Mouse (Mus musculus) heart, postnatal 0 days (tissue): Measurements from ENCODE around the gene Traf3ip3.

ENCODE experiments used
- CTCF ChIP-seq: IDR thresholded peaks from 2 replicates; pipeline ENCODE4 v1.5.1; 2016; ENCODE audit warnings: antibody characterized with exemption, control low read depth, low read depth
- EP300 ChIP-seq: IDR thresholded peaks from 2 replicates; pipeline ENCODE4 v1.6.1; 2016; ENCODE audit warnings: antibody characterized with exemption, low read depth

DNA sequence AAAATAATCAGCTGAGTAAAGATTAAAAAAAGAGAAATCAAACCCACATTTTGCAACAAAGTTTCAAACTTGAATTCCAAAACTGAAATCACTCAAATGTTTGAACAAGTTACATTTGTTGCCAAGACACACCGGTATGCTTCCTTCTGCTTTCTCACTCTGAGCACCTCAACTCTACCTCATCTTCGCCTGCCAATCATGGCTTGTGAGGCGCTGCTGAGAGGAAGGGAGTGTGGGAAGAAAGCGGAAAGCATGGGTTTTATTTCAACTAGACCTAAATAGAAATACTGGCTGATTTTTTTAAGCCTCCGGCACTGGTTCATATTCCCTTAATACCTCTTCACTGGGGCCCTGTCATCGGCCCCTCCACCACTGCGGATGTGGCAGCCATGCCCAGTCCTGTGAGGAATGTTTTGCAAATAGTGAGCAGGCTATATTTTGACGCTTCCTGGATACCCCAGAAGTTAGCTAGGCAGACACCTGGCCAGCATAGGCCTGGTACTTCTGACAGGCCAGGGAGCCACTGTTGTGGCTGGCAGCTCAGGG lies 58.9 kb downstream of the Traf3ip3 start:
- no peak for TF ChIP-seq EP300
- no peak for TF ChIP-seq CTCF
